Mouse (Mus musculus) CD4-positive, CD25-positive, alpha-beta regulatory T cell, adult 4 months (primary cell): ENCODE results near the gene Snx33. TPM values are rescaled to one million over a fixed set of nuclear protein-coding genes. Genes with fewer than 3 reads are reported as not detected.
"Not testable (repeated sequence)": the region's sequence is repeated elsewhere in the genome, so short reads cannot be mapped to it uniquely, and the experiment has no call there.

Source experiments
- ATAC-seq: one replicate; pipeline ENCODE4 v1.8.0; 2017
- polyA plus RNA-seq, 2 experiments: library from polyadenylated mRNA; unstranded; fragments of 100-300 nt; shearing (Covaris generic); gene quantifications; one replicate each; pipeline ENCODE4 v1.2.1; 2017

Gene Snx33
- polyA plus RNA-seq, 2 experiments from 2014 or later: 3.6 to 4.9 TPM

DNA sequence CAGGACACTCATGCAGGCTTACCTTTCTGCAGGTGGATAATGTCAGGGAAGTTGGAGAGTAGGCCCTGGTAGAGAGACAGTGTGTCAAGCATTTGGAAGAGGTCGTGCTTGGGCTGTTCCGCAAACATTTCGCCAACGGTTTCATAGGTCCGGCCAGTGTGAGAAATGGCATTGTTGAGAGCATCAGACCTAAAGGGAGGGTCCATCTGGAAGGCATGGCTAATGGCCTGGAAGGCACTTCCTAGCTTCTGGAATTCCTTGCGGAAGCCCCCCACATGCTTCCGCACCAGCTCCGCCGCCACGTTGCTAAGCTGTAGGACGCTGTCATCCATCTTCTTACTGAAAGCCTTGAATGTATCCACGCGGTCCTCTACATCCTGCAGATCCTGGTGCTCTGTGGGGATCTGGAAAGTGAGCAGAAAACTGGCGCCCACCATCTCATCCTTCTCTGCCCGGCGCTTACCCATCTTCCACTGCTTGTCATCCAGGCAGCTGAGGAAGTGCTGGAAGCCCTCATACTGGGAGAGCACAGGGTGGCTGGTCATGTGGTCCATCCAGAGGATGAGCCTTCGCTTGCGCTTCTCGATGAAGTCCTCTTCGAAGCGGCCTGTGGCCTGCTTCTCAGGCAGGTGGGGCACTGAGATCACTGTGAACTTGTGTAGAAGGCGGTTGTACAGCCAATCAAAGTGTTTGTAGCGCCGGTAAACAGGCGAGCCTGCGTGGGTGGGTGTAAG lies 2.7 kb downstream of the Snx33 start:
- no peak for ATAC-seq

DNA sequence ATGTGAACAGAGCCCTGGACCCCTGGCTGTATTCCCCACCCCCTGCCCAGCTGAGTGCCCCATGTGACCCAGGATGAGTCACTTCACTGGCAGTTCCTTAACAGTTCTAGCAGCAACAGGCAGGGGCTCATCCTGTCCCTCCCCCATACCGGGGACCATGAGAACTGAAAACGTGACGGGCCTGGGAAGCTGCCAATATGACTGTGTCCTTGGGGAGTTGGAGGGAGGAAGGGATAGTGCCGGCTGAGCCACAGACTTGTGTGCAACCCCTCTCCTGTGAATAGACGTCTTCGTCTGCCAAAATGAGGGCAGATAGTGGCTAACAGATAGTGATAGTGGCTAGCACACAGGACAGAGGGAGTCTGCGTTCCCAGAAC lies 3.5 kb downstream of the Snx33 start:
- no peak for ATAC-seq

GRCm38 (mm10) chr9:56923841-56924650 lies 4.1 kb downstream of the Snx33 start:
- ATAC-seq: no peak

GRCm38 (mm10) chr9:56922746-56923145 lies 5.4 kb downstream of the Snx33 start:
- ATAC-seq: no peak

GRCm38 (mm10) chr9:56918466-56918865 lies 9.7 kb downstream of the Snx33 start:
- no peak for ATAC-seq

GRCm38 (mm10) chr9:56917131-56917530 lies 11.0 kb downstream of the Snx33 start:
- no peak for ATAC-seq

- ATAC-seq: no peak
These were observed 12.3 kb downstream of the Snx33 start for GRCm38 (mm10) chr9:56915695-56916410.

DNA sequence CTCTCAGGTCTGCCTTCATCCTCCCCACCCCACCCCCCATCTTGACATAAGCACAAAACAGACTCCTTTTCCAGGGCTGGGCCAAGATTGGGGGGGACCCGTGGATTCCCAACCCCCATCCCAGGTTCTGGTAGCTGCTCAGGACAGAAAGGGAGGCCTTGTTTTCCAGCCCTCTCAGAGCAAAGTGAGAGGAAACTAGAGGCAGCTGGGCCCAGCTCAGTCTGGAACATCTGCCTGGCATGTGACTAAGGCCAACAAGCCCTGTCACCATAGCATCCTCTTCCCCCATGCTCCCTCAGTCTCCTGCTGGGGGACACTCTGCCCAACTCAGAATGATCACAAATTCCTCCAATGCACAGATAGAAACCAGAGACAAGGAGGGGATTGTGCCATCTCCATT lies 13.1 kb downstream of the Snx33 start:
- no peak for ATAC-seq

GRCm38 (mm10) chr9:56913991-56914390 lies 14.2 kb downstream of the Snx33 start:
- ATAC-seq: no peak

DNA sequence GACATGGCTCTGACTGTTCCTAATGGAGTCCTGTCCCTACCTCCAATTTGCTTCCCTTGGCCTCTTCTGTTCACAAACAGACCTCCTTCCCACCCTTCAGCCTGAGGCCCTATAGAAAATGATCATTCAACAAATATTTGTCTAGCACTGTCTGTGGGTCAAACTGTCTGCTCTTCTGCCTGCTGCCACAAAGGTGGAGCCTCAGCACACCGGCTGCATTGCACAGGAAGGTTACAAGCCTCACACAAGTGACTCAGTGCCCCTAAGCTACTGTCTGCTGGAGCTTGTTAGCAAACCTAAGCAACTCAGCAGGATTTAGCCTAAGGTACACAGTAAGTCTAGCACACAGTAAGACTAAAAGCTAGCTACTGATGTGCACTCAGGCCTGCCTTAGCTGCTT lies 17.2 kb downstream of the Snx33 start:
- ATAC-seq: no peak

- not testable (repeated sequence) for ATAC-seq
These were observed 18.2 kb downstream of the Snx33 start for GRCm38 (mm10) chr9:56909991-56910390.

GRCm38 (mm10) chr9:56907549-56907948 lies 20.6 kb downstream of the Snx33 start:
- ATAC-seq: no peak

- no peak for ATAC-seq
These were observed 24.5 kb downstream of the Snx33 start for GRCm38 (mm10) chr9:56903662-56904061.

DNA sequence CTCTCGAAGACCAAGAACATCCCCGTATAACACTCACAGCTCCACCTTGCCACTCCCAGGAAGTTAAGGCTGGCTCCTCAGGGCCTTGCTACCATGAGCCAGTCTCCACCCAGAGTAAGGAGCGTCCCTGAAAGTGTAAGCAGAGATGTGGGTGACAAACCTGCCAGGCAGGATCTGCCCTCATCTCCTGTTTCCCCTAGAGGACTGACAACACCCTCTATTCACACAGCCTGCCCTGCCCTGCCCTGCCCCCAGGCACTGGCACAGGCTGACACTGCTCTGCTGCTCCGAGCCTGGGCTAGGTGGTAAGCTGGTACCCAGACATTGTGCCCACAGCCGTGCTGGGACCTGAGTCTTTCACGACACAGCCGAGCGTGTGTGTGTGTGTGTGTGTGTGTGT lies 27.0 kb downstream of the Snx33 start:
- peak; percentile 34 for ATAC-seq

DNA sequence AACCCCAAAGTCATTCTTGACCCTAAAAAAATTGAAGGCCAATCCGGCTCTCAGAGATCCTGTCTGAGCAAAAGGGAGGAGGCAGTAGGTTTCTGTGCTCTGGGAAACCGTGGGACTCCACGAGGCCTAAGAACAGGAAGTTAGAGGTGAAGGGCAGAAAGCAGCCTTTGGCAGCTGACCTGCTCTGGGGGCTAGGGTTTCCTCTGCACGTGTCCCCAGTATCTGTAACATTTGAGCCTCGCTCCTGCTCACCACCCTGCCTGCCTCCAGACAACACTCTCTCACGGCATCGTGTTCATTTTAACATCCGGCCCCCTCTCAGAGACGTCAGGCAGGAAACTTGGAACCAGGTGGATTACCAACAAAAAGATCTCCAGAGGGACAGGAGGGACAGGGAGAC lies 27.6 kb downstream of the Snx33 start:
- ATAC-seq: no peak

DNA sequence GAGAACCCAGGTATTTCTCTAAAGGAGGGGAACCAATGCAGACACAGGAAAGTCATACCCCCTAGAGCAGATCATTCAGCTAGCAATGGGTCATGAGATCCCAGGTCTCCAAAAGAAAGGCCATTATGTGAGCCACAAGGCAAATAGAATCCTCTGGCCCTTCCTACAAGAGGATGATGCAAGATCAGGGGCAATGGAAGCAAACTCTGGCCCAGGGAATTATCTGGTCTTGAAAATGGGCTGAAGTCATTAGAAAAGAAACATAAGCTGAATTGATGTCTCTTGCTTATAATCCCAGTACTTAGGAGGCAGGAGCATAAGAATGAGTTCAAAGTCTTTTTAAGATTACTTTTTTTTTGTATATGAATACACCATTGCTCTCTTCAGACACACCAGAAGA lies 28.1 kb downstream of the Snx33 start:
- ATAC-seq: no peak

DNA sequence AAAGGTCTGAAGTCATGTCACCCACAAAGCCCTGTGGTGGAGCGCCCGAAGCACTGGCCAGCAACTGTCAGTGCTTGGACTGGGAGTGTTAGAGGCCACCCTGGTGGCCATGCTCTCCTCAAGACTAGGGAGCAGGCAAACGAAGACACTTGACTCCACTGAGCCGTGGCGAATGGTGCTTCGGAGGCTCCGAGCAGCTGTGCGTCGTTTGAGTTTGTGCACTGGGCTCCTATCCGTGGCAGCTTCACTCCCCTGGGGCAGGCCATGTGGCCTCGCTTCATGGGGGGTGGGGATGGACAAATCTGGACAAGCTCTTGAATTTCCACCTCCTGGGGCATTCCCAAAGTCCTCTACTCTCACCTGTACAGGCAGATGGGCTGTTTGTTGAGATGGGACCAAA lies 28.8 kb downstream of the Snx33 start:
- ATAC-seq: no peak

- ATAC-seq: no peak
These were observed 31.4 kb downstream of the Snx33 start for GRCm38 (mm10) chr9:56896779-56897178.

GRCm38 (mm10) chr9:56894006-56894405 lies 34.2 kb downstream of the Snx33 start:
- ATAC-seq: no peak

DNA sequence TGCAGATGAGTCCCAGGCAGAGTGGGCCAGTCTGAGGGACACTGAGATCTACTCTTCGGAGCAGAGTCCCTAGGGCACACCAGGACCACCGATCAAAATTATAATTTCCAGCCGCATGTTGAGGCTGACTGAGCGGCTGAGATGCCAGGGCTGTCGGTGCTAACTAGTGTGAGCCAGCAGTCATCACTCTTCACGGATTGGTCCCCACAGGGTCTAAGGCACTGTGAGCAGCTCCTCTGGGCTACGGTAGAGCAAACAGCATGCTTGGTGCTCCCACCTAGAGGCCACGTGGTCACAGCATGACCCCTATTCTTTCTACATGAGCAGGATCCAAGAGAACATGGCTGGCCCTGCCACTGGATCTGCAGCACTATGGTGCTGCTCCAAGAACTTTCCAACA lies 34.9 kb downstream of the Snx33 start:
- no peak for ATAC-seq

DNA sequence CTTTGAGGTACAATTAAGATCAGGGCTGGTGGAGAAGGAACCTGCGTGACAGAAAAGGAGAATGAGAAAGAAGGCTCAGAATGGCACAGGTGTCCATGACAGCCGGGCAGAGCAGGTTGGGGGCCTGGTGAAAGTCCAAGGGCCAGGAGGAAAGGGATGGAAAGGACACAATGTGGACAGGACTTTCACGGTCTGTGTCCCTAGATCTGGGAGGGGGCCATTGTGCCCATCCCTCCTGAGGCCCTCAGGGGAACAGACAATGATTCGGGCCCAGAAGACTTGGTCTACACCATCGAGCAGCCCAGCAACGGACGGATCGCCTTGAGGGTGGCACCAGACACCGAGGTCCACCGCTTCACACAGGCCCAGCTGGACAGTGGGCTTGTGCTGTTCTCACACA lies 36.1 kb downstream of the Snx33 start:
- ATAC-seq: no peak

GRCm38 (mm10) chr9:56891517-56892011 lies 36.6 kb downstream of the Snx33 start:
- ATAC-seq: peak; percentile 54

- no peak for ATAC-seq
These were observed 37.5 kb downstream of the Snx33 start for GRCm38 (mm10) chr9:56890522-56891250.
